Mouse (Mus musculus) embryonic facial prominence, embryonic 13.5 days (tissue): ENCODE measurements around the gene Wipi2. TPM values are rescaled to one million over a fixed set of nuclear protein-coding genes. Genes with fewer than 3 reads are reported as not detected.

Experiments used
- ATAC-seq: fragments of 200-750 bp; cut with Nextera tagmentation; 2 replicates; pipeline ENCODE4 v1.8.0; 2017; ENCODE audit warnings: low read depth; ENCODE audit not compliant: insufficient number of reproducible peaks, insufficient read depth, low FRiP score, low TSS enrichment
- H3K27ac ChIP-seq: fragments of 300-500 bp; sonication (generic); 2 replicates; pipeline ENCODE4 v1.5.1; 2015; ENCODE audit warnings: moderate library complexity, mild to moderate bottlenecking, inconsistent platforms
- H3K27me3 ChIP-seq: fragments of 300-500 bp; sonication (generic); 2 replicates; pipeline ENCODE4 v1.6.1; 2015; ENCODE audit warnings: mild to moderate bottlenecking, inconsistent platforms
- H3K36me3 ChIP-seq: fragments of 300-500 bp; sonication (generic); 2 replicates; pipeline ENCODE4 v1.6.1; 2015; ENCODE audit warnings: mild to moderate bottlenecking, inconsistent platforms
- H3K4me1 ChIP-seq: fragments of 300-500 bp; sonication (generic); 2 replicates; pipeline ENCODE4 v1.6.1; 2015; ENCODE audit warnings: inconsistent platforms
- H3K4me2 ChIP-seq: fragments of 300-500 bp; sonication (generic); 2 replicates; pipeline ENCODE4 v1.6.1; 2015; ENCODE audit warnings: moderate library complexity, mild to moderate bottlenecking, inconsistent platforms
- H3K4me3 ChIP-seq: fragments of 300-500 bp; sonication (generic); 2 replicates; pipeline ENCODE4 v1.5.1; 2015; ENCODE audit warnings: mild to moderate bottlenecking, inconsistent platforms
- H3K9ac ChIP-seq: fragments of 300-500 bp; sonication (generic); 2 replicates; pipeline ENCODE4 v1.6.1; 2015; ENCODE audit warnings: mild to moderate bottlenecking, inconsistent platforms
- H3K9me3 ChIP-seq: fragments of 300-500 bp; sonication (generic); 2 replicates; pipeline ENCODE4 v1.6.1; 2016; ENCODE audit warnings: inconsistent platforms
- WGBS: fragments of 180-500 bp; shearing (Covaris S2); methylation state at CpG from one replicate; pipeline ENCODE4 v1.1.7; 2015; ENCODE audit warnings: mixed read lengths; 5-methylcytosine and 5-hydroxymethylcytosine counted together
- polyA plus RNA-seq: library from polyadenylated mRNA; unstranded; fragments of >200 nt; fragmentation: Nextera tagmentation; extraction: Ambion mirVana; gene quantifications from 2 replicates; pipeline ENCODE4 v1.2.1, GENCODE M21; 2015

Gene Wipi2
- polyA plus RNA-seq = 50.2 and 55.0 TPM in 2 replicates

DNA sequence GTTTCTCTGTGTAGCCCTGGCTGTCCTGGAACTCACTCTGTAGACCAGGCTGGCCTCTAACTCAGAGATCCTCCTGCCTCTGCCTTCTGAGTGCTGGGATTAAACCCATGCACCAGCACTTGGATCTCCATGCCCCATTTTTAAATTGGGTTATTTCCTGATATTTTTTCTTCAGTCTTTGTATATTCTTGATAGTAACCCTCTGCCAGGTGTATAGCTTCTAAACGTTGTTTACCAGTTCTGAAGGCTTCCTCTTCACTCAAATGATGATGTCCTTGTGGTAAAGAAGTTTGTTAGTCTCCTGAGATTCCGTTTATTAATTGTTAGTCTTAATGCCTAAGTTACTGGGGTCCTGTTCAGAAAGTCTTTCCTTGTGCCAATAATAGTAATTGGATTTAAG lies at the start of gene Wipi2:
Gene Wipi2, plus strand, starts transcription at position 301 of the 400 bp plus-strand sequence.
- ATAC-seq = no peak
- peak within 1 kb of the TSS; percentile 93; the same call in 1 of the 2 replicates for H3K27ac ChIP-seq
- peak within 1 kb of the TSS; percentile 95 for H3K4me3 ChIP-seq
- peak within 1 kb of the TSS; percentile 96 for H3K9ac ChIP-seq
- H3K36me3 ChIP-seq = no peaks in the 10 kb centered on the region
- WGBS = 88% methylated on average over 2 of the region's 2 CpGs
- peak within 1 kb of the TSS; percentile 84 for H3K4me2 ChIP-seq
- H3K4me1 ChIP-seq = peaks cover 15% of the 10 kb centered on the region
- H3K27me3 ChIP-seq = no peaks in the 10 kb centered on the region
- H3K9me3 ChIP-seq = no peaks in the 10 kb centered on the region

DNA sequence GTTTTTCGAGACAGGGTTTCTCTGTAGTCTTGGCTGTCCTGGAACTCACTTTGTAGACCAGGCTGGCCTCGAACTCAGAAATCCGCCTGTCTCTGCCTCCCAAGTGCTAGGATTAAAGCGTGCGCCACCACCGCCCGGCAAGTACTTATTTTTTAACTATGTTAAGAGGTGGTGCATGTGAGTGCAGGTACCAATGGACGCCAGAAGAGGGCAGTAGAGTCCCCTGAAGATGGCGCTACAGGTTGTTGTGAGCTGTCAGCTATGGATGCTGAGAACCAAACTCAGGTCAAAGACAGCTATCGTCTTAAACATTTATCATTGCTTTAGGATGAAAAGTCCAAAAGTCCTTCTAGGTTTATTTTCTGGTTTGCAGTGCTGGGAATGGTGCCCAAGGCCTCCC lies 49.3 kb upstream of the Wipi2 start:
- Histone ChIP-seq H3K27me3 (0 out of 2 replicates have a peak, but pooled peaks cover 3% of the 10 kb centered on the region), H3K4me3 (no peak overlapping the region), H3K4me1 (no peaks in the 10 kb centered on the region), H3K9ac (no peak overlapping the region), H3K4me2 (no peak overlapping the region), H3K9me3 (0 out of 2 replicates have a peak, but pooled peaks cover under 1% of the 10 kb centered on the region), H3K27ac (no peak overlapping the region), H3K36me3 (no peaks in the 10 kb centered on the region)
- ATAC-seq = no peak
- 86% methylated on average over 10 of the region's 10 CpGs for WGBS

DNA sequence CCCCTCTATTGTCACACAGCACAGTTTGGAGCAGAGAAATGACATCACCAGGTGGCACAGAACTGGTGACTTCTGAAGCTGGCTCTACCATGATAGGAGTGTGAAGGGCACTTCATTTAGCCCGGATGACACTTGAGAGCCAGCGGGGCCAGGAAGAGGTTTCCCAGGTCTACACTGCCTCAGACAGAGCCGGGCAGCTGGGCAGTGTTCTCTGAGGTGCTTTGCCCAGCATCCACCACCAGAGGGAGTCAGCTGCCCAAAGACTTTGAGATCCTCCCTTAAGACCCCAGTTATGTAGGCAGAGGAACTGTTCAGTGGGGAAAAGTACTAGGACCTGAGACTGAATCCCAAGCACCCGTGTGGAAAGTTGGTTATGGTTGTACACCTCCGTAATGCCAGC lies 46.0 kb upstream of the Wipi2 start:
- ATAC-seq = peak; percentile 63; the same call in 1 of the 2 replicates

DNA sequence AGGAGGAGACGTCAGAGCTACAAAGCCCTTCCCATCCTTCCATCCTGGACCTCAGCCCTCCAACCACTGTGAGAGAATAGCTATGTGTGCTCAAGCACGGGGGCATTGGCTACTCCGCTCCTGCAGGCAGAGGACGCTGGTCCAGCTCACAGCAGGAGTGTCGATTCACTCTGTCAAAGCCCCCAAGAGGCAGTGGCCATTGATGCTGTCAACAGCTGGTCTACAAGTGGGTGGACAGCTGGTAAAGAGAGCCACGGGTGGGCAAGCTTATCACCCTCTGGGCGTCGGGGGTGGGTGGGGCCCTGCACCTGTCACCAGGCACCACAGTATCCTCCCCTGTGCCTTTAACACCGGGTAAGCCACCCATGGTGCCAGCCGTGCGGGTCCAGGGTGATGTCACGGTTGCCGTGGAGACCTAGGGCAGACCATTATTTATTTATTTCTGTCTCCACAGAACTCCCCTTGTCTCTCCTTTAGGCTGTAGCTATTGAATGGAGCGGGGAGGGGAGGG lies 43.8 kb upstream of the Wipi2 start:
- Histone ChIP-seq H3K27ac (no peak overlapping the region), H3K4me1 (0 out of 2 replicates have a peak, but pooled peaks cover 3% of the 10 kb centered on the region), H3K36me3 (no peaks in the 10 kb centered on the region), H3K9ac (no peak overlapping the region), H3K27me3 (0 out of 2 replicates have a peak, but pooled peaks cover 3% of the 10 kb centered on the region), H3K9me3 (0 out of 2 replicates have a peak, but pooled peaks cover 2% of the 10 kb centered on the region), H3K4me2 (no peak overlapping the region), H3K4me3 (no peak overlapping the region)
- ATAC-seq = 0 out of 2 replicates have a peak, but pooled peaks have one; percentile 21
- 68% methylated on average over 14 of the region's 14 CpGs for WGBS

More for the DNA sequence above, 46.0 kb upstream of the Wipi2 start:
- H3K27ac ChIP-seq = no peak overlapping the region
- H3K4me3 ChIP-seq = no peak overlapping the region
- H3K9me3 ChIP-seq = 0 out of 2 replicates have a peak, but pooled peaks cover 2% of the 10 kb centered on the region
- WGBS = 15% methylated on average over 5 of the region's 5 CpGs
- H3K4me2 ChIP-seq = no peak overlapping the region
- H3K4me1 ChIP-seq = 0 out of 2 replicates have a peak, but pooled peaks cover 3% of the 10 kb centered on the region
- H3K27me3 ChIP-seq = 0 out of 2 replicates have a peak, but pooled peaks cover 3% of the 10 kb centered on the region
- no peaks in the 10 kb centered on the region for H3K36me3 ChIP-seq
- H3K9ac ChIP-seq = no peak overlapping the region

DNA sequence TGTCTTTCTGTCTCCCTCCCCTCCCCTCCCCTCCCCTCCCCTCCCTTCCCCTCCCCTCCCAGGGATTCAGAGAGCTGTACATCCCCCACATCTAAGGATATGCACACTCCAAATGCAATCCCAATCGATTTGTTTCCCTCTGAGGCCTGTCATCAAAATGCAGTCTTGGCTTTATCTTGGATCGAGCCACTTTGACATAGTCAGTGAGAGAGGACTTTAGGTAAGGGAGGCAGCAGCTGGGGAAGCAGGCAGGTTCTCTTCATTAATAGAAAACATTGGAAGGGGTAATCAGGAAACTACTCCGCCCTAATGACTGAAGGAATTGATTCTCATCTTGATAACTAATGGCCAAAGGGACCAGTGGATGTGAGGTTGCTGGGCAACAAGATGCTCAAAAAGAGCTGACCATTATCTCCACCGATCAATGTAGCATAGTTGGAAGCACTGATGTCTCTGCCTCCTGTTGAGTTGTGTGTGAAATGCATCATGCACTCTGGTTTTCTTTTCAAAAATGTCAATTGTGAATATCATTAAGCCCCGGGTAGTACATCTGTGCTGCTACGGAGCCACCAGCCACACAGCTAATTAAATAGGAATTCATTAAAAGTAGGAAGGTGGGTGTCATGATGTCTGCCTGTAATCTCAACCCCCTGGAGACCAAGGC lies 36.4 kb upstream of the Wipi2 start:
- 82% methylated on average over 6 of the region's 6 CpGs for WGBS
- H3K27ac ChIP-seq = no peak overlapping the region
- no peak overlapping the region for H3K9ac ChIP-seq
- H3K4me3 ChIP-seq = no peak overlapping the region
- H3K27me3 ChIP-seq = no peaks in the 10 kb centered on the region
- H3K4me2 ChIP-seq = no peak overlapping the region
- ATAC-seq = no peak
- H3K36me3 ChIP-seq = no peaks in the 10 kb centered on the region
- peaks cover 8% of the 10 kb centered on the region; the same call in 1 of the 2 replicates for H3K4me1 ChIP-seq
- no peaks in the 10 kb centered on the region for H3K9me3 ChIP-seq

- Histone ChIP-seq H3K4me3 (no peak overlapping the region), H3K27me3 (no peaks in the 10 kb centered on the region), H3K4me2 (no peak overlapping the region), H3K36me3 (no peaks in the 10 kb centered on the region), H3K27ac (no peak overlapping the region), H3K9me3 (no peaks in the 10 kb centered on the region), H3K9ac (no peak overlapping the region), H3K4me1 (peaks cover 8% of the 10 kb centered on the region; the same call in 1 of the 2 replicates)
- no peak for ATAC-seq
- 76% methylated on average over 3 of the region's 3 CpGs for WGBS
These were observed 31.8 kb upstream of the Wipi2 start for GRCm38 (mm10) chr5:142595698-142596097.

DNA sequence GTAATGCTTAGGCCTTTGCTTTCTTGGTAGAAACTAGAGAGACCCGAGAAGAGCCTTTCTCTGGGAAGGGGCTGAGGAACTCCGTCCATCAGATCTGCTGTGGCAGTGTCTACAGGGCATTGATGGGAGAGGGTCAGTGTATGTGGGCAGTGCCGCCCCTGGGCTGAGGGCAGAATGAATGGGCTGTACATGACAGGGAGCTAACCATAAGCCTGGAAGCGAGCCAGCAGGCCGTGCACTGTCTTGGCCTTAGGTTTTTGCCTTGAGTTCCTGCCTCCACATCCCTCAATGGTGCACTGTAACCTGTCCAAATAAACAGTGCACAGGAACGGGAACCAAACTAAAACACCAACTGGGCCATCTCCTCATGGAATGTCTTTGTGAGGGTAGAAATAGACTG lies 30.8 kb upstream of the Wipi2 start:
- WGBS = 86% methylated on average over 6 of the region's 6 CpGs
- H3K4me2 ChIP-seq = no peak overlapping the region
- H3K4me3 ChIP-seq = no peak overlapping the region
- no peaks in the 10 kb centered on the region for H3K27me3 ChIP-seq
- no peaks in the 10 kb centered on the region for H3K9me3 ChIP-seq
- peaks cover 8% of the 10 kb centered on the region; the same call in 1 of the 2 replicates for H3K4me1 ChIP-seq
- H3K27ac ChIP-seq = no peak overlapping the region
- H3K9ac ChIP-seq = no peak overlapping the region
- no peaks in the 10 kb centered on the region for H3K36me3 ChIP-seq
- no peak for ATAC-seq

- Histone ChIP-seq H3K27ac (no peak overlapping the region), H3K9me3 (no peaks in the 10 kb centered on the region), H3K9ac (no peak overlapping the region), H3K27me3 (no peaks in the 10 kb centered on the region), H3K4me2 (no peak overlapping the region), H3K4me1 (peaks cover 8% of the 10 kb centered on the region; the same call in 1 of the 2 replicates), H3K36me3 (no peaks in the 10 kb centered on the region), H3K4me3 (no peak overlapping the region)
- 63% methylated on average over 6 of the region's 6 CpGs for WGBS
- ATAC-seq = no peak
These were observed 29.7 kb upstream of the Wipi2 start for GRCm38 (mm10) chr5:142597648-142598390.

DNA sequence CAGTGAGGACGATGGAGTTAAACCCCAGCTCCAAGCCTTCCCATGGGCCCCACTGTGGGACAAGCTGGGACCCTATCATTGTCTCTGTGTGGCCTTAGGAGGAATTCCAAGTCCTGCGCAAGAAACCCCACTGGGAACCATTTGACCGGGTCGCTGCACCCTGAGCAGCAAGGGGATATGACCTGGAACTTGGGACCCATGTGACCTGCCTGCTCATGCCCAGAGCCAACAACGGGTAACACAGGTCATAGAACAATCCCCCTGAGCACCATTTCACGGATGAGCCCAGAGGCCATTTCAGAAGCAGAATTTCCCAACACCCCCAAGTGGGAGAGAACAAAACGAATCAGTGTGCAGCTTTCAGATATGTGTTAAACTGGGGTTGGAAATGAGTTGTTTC lies 23.1 kb upstream of the Wipi2 start:
- no peak overlapping the region for H3K4me3 ChIP-seq
- WGBS = 73% methylated on average over 7 of the region's 7 CpGs
- peaks cover 24% of the 10 kb centered on the region for H3K27me3 ChIP-seq
- no peak for ATAC-seq
- H3K9ac ChIP-seq = no peak overlapping the region
- H3K4me1 ChIP-seq = peaks cover 6% of the 10 kb centered on the region
- H3K9me3 ChIP-seq = no peaks in the 10 kb centered on the region
- H3K4me2 ChIP-seq = no peak overlapping the region
- no peak overlapping the region for H3K27ac ChIP-seq
- H3K36me3 ChIP-seq = no peaks in the 10 kb centered on the region

DNA sequence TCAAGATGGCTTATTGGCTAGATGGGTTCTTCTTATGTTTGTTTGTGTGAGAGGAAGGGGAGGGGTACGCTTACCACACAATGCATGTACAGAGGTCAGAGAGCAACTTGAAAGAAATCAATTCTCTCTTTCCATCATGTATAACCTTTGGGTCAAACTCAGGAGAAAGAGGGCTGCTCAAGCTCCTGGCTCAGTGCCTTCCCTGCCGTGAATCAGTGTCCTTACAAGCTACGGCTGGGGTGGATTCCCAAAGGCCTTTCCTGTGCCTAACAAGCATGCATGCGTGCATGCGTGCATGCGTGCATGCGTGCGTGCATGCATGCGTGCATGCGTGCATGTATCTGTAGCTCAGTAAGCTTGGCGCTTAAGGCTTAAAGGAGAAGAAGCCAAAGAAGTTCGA lies 22.2 kb upstream of the Wipi2 start:
- Histone ChIP-seq H3K36me3 (no peaks in the 10 kb centered on the region), H3K4me2 (no peak overlapping the region), H3K27me3 (peaks cover 27% of the 10 kb centered on the region), H3K9me3 (no peaks in the 10 kb centered on the region), H3K27ac (no peak overlapping the region), H3K4me1 (peaks cover 6% of the 10 kb centered on the region), H3K4me3 (no peak overlapping the region), H3K9ac (no peak overlapping the region)
- no peak for ATAC-seq
- 85% methylated on average over 12 of the region's 12 CpGs for WGBS

GRCm38 (mm10) chr5:142608259-142608988 lies 19.1 kb upstream of the Wipi2 start, which contains the start of gene Mmd2:
Gene Mmd2 (minus strand): TSS chr5:142608800.
- Histone ChIP-seq H3K36me3 (no peaks in the 10 kb centered on the region), H3K4me2 (peak within 1 kb of the TSS; percentile 86), H3K4me3 (peak within 1 kb of the TSS; percentile 49), H3K9ac (peak within 1 kb of the TSS; percentile 76), H3K9me3 (no peaks in the 10 kb centered on the region), H3K27ac (no peak within 1 kb of the TSS; the same call in 1 of the 2 replicates), H3K27me3 (peaks cover 27% of the 10 kb centered on the region), H3K4me1 (peaks cover 6% of the 10 kb centered on the region)
- ATAC-seq = peak; percentile 37; the same call in 1 of the 2 replicates
- WGBS = 2% methylated on average over 42 of the region's 42 CpGs
